13 mouse cellular contexts compared by ENCODE assay signal in the genomic region with DNA sequence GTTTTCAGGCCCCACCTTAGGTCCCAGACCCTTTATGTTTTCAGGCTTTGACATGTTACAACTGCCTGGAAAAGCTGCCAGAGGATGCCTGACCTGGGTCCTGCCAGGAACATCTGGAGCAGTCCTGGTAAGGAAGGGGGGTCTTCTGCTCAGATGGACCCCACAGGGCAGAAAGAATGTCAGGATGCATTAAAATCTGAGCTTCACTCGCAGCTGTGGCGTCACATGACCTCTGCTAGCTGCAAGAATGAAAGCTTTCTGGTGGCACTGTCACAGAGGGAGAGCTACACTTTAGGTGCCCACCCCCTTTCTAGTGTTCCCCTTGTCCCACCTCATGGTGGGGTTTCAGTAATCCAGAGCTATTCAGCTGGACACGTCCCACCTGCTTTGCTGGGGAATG. TPM values are rescaled to one million over a fixed set of nuclear protein-coding genes. Genes with fewer than 3 reads are reported as not detected.
DNase-seq lines count a peak whose midpoint lies in the region; ATAC-seq and TF ChIP-seq lines count a peak whose summit lies in the region.
"Had no signal": no experiment of that assay in that cellular context is flagged by ENCODE, and none has a peak within 500 bp of the region (broad histone marks: within the 10 kb centered on the region; RNA-seq: fewer than 3 reads in every experiment).

No protein-coding gene starts in this region.

- no peak for TF ChIP-seq EP300 in stomach, postnatal 0 days (optimal IDR thresholded peaks at IDR 0.05)

- H3K27ac ChIP-seq in heart, embryonic 10.5 days: 0 out of 2 replicates have a peak overlapping the region, but pooled peaks have one; percentile 25
- 0 out of 2 replicates have a peak overlapping the region, but pooled peaks have one; percentile 2 for H3K27ac ChIP-seq in stomach, embryonic 14.5 days (ENCODE audit: low read length)
- H3K27ac ChIP-seq in stomach, postnatal 0 days (replicated peaks): no peak overlapping the region
- H3K27ac ChIP-seq in limb, embryonic 12.5 days: peak overlapping the region; percentile 72
- no peak overlapping the region for H3K27ac ChIP-seq in stomach, embryonic 16.5 days (ENCODE audit: low read length)
- H3K27ac ChIP-seq: liver, embryonic 12.5 days had no signal

- no peak for TF ChIP-seq CTCF in stomach, postnatal 0 days (IDR thresholded peaks at IDR 0.05; ENCODE audit: low read depth)

- DNase-seq in heart, embryonic 10.5 days (ENCODE audit: low spot score): no peak
- DNase-seq in heart, adult 11 months: no peak
- no peak for DNase-seq in stomach, postnatal 0 days (ENCODE audit: low spot score)
- no peak for DNase-seq in gastrocnemius, postnatal 25 days
- no peak for DNase-seq in heart, postnatal 4 days
- DNase-seq: cerebellum, adult 8-10 months; thymus, postnatal 14 days had no signal

- H3K9ac ChIP-seq in stomach, embryonic 14.5 days (replicated peaks; ENCODE audit: low read depth, low read length): no peak overlapping the region
- H3K9ac ChIP-seq in stomach, postnatal 0 days (ENCODE audit: low read length): no peak overlapping the region
- H3K9ac ChIP-seq in limb, embryonic 12.5 days (replicated peaks): no peak overlapping the region
- H3K9ac ChIP-seq in stomach, embryonic 16.5 days (ENCODE audit: low read length): peak overlapping the region; percentile 5; the same call in 1 of the 2 replicates
- H3K9ac ChIP-seq: liver, embryonic 12.5 days had no signal

- no peak overlapping the region for H3K4me2 ChIP-seq in stomach, embryonic 14.5 days (replicated peaks; ENCODE audit: low read depth, low read length)
- H3K4me2 ChIP-seq in stomach, postnatal 0 days (replicated peaks; ENCODE audit: low read depth): no peak overlapping the region
- H3K4me2 ChIP-seq in limb, embryonic 12.5 days: no peak overlapping the region
- no peak overlapping the region for H3K4me2 ChIP-seq in stomach, embryonic 16.5 days (ENCODE audit: low read depth, low read length)
- H3K4me2 ChIP-seq: liver, embryonic 12.5 days had no signal

- no peak overlapping the region for H3K4me3 ChIP-seq in heart, embryonic 10.5 days
- H3K4me3 ChIP-seq in stomach, embryonic 14.5 days (ENCODE audit: low read depth, low read length): no peak overlapping the region
- H3K4me3 ChIP-seq in stomach, postnatal 0 days (ENCODE audit: low read depth, low read length): no peak overlapping the region
- no peak overlapping the region for H3K4me3 ChIP-seq in limb, embryonic 12.5 days (replicated peaks)
- H3K4me3 ChIP-seq in stomach, embryonic 16.5 days (replicated peaks; ENCODE audit: low read length): no peak overlapping the region
- H3K4me3 ChIP-seq: liver, embryonic 12.5 days had no signal

- H3K27me3 ChIP-seq in heart, embryonic 10.5 days (ENCODE audit: insufficient read depth, poor library complexity, severe bottlenecking): peaks cover 21% of the 10 kb centered on the region; the same call in 1 of the 2 replicates
- no peaks in the 10 kb centered on the region for H3K27me3 ChIP-seq in stomach, embryonic 14.5 days (ENCODE audit: control insufficient read depth, insufficient read depth, low read length)
- no peaks in the 10 kb centered on the region for H3K27me3 ChIP-seq in stomach, postnatal 0 days (ENCODE audit: control insufficient read depth, insufficient read depth, low read length)
- peaks cover 5% of the 10 kb centered on the region; the same call in 1 of the 2 replicates for H3K27me3 ChIP-seq in limb, embryonic 12.5 days
- no peaks in the 10 kb centered on the region for H3K27me3 ChIP-seq in stomach, embryonic 16.5 days (ENCODE audit: control insufficient read depth, insufficient read depth, low read length)
- H3K27me3 ChIP-seq: liver, embryonic 12.5 days had no signal

- no peaks in the 10 kb centered on the region for H3K9me3 ChIP-seq in heart, embryonic 10.5 days
- no peaks in the 10 kb centered on the region for H3K9me3 ChIP-seq in stomach, embryonic 14.5 days (ENCODE audit: control insufficient read depth, low read depth, low read length)
- H3K9me3 ChIP-seq in stomach, postnatal 0 days (ENCODE audit: control insufficient read depth, low read length): no peaks in the 10 kb centered on the region
- no peaks in the 10 kb centered on the region for H3K9me3 ChIP-seq in limb, embryonic 12.5 days
- H3K9me3 ChIP-seq in stomach, embryonic 16.5 days (replicated peaks; ENCODE audit: control insufficient read depth, low read length): no peaks in the 10 kb centered on the region
- H3K9me3 ChIP-seq: G1E; liver, embryonic 12.5 days had no signal

- peaks cover 87% of the 10 kb centered on the region for H3K4me1 ChIP-seq in heart, embryonic 10.5 days
- peaks cover 46% of the 10 kb centered on the region for H3K4me1 ChIP-seq in stomach, embryonic 14.5 days (ENCODE audit: control insufficient read depth, insufficient read depth, low read length)
- 0 out of 2 replicates have a peak, but pooled peaks cover 4% of the 10 kb centered on the region for H3K4me1 ChIP-seq in stomach, postnatal 0 days (replicated peaks; ENCODE audit: control insufficient read depth, insufficient read depth)
- H3K4me1 ChIP-seq in limb, embryonic 12.5 days (replicated peaks): peaks cover 85% of the 10 kb centered on the region
- H3K4me1 ChIP-seq in stomach, embryonic 16.5 days (ENCODE audit: control insufficient read depth, insufficient read depth, low read length): peaks cover 39% of the 10 kb centered on the region

- no peak for ATAC-seq in stomach, embryonic 14.5 days (ENCODE audit: insufficient number of reproducible peaks, insufficient read depth, low FRiP score, low read depth)
- ATAC-seq in stomach, postnatal 0 days (ENCODE audit: low FRiP score, low TSS enrichment): no peak
- no peak for ATAC-seq in limb, embryonic 12.5 days (ENCODE audit: insufficient number of reproducible peaks, insufficient read depth, low FRiP score, low TSS enrichment, low read depth)
- ATAC-seq in stomach, embryonic 16.5 days (ENCODE audit: insufficient read depth, low FRiP score): no peak
- ATAC-seq: intestine, postnatal 0 days; liver, embryonic 12.5 days had no signal

- 65% methylated on average over 3 of the region's 3 CpGs for WGBS in heart, embryonic 10.5 days
- WGBS in stomach, embryonic 14.5 days: 18% methylated on average over 3 of the region's 3 CpGs
- 42% methylated on average over 3 of the region's 3 CpGs for WGBS in stomach, postnatal 0 days
- 26% methylated on average over 3 of the region's 3 CpGs for WGBS in limb, embryonic 12.5 days
- WGBS in stomach, embryonic 16.5 days: 43% methylated on average over 3 of the region's 3 CpGs

- peaks cover 36% of the 10 kb centered on the region for H3K36me3 ChIP-seq in heart, embryonic 10.5 days
- H3K36me3 ChIP-seq in stomach, embryonic 14.5 days (ENCODE audit: control insufficient read depth, insufficient read depth, low read length): no peaks in the 10 kb centered on the region; the same call in 1 of the 2 replicates
- H3K36me3 ChIP-seq in stomach, postnatal 0 days (ENCODE audit: control insufficient read depth, insufficient read depth, low read length): no peaks in the 10 kb centered on the region
- peaks cover 11% of the 10 kb centered on the region; the same call in 1 of the 2 replicates for H3K36me3 ChIP-seq in limb, embryonic 12.5 days
- no peaks in the 10 kb centered on the region for H3K36me3 ChIP-seq in stomach, embryonic 16.5 days (ENCODE audit: control insufficient read depth, insufficient read depth, low read length)
- H3K36me3 ChIP-seq: G1E had no signal

RNA-seq across cellular contexts. Expression of a gene that starts 28.4 kb away (rescaled TPM):
- polyA plus RNA-seq in heart, embryonic 10.5 days (2016; fragmentation: Nextera tagmentation; extraction: Ambion mirVana): 66.2 and 77.3 TPM in 2 replicates
- 63.4 and 67.6 TPM in 2 replicates for polyA plus RNA-seq in stomach, embryonic 14.5 days (2014; fragmentation: Nextera tagmentation; extraction: Ambion mirVana)
- polyA plus RNA-seq in stomach, postnatal 0 days (2015; fragmentation: Nextera tagmentation; extraction: Ambion mirVana): 39.9 and 40.5 TPM in 2 replicates
- 77.7 and 80.1 TPM in 2 replicates for polyA plus RNA-seq in limb, embryonic 12.5 days (2016; fragmentation: Nextera tagmentation; extraction: Ambion mirVana)
- 62.0 and 65.5 TPM in 2 replicates for polyA plus RNA-seq in stomach, embryonic 16.5 days (2015; fragmentation: Nextera tagmentation; extraction: Ambion mirVana)
- total RNA-seq in gastrocnemius, postnatal 25 days (2021): 10 to 100 TPM; 74.9 to 77.3 TPM
- total RNA-seq in heart, postnatal 4 days (2021): 100 to 1,000 TPM; 120 to 124 TPM

Comparison
In these comparisons a context has a peak if more than half of its experiments do, and no peak if none do; other contexts are left out.
1. H3K27ac ChIP-seq: peak in heart, embryonic 10.5 days (single experiment), stomach, embryonic 14.5 days (single experiment) and limb, embryonic 12.5 days (single experiment); none in stomach, postnatal 0 days (single experiment) and stomach, embryonic 16.5 days (single experiment).